Mouse (Mus musculus) heart, postnatal 36 days (tissue): ENCODE measurements around the gene Gpr39. TPM values are rescaled to one million over a fixed set of nuclear protein-coding genes. Genes with fewer than 3 reads are reported as not detected.

Experiments used
- DNase-seq, 2 experiments: peaks; one replicate each; pipeline ENCODE4 v3.0.0; 2021 to 2022
- intact Hi-C: fragments of 180-260 bp; cut with DNase I; formaldehyde crosslinking; loops from one replicate; pipeline ENCODE4 v1.15.1; 2025
- total RNA-seq, 2 experiments: library from RNA; stranded (reverse); gene quantifications; 2 replicates each; pipeline ENCODE4 v1.2.3; 2021

Gene Gpr39
- total RNA-seq, 2 experiments from 2014 or later = 0.41 to 0.69 TPM

- intact Hi-C loops = no loop called here
- no peak for DNase-seq
These were observed 83.9 kb downstream of the Gpr39 start for GRCm38 (mm10) chr1:125760696-125761025.

- intact Hi-C loops = no loop called here
- no peak for DNase-seq
These were observed 85.3 kb downstream of the Gpr39 start for GRCm38 (mm10) chr1:125762076-125762475.

GRCm38 (mm10) chr1:125789804-125790203, 113.0 kb downstream of the Gpr39 start:
- peak; percentile 47 to 69 for DNase-seq
- intact Hi-C loops = loop anchor here (2.0 to 10.0 kb wide), 5 partner anchors 183 to 1202 kb away; no protein-coding TSS in a partner anchor

- DNase-seq = no peak
- intact Hi-C loops = no loop called here
These were observed 123.7 kb downstream of the Gpr39 start for GRCm38 (mm10) chr1:125800506-125800905.

GRCm38 (mm10) chr1:125808426-125808825, 131.6 kb downstream of the Gpr39 start:
- DNase-seq = no peak
- intact Hi-C loops = no loop called here

- intact Hi-C loops = no loop called here
- no peak for DNase-seq
These were observed 136.5 kb downstream of the Gpr39 start for GRCm38 (mm10) chr1:125813141-125813782.

- intact Hi-C loops = no loop called here
- no peak for DNase-seq
These were observed 144.3 kb downstream of the Gpr39 start for GRCm38 (mm10) chr1:125821101-125821500.

GRCm38 (mm10) chr1:125823611-125824010, 146.8 kb downstream of the Gpr39 start:
- intact Hi-C loops = no loop called here

GRCm38 (mm10) chr1:125837507-125837906, 160.7 kb downstream of the Gpr39 start:
- intact Hi-C loops = no loop called here
- no peak for DNase-seq

More at GRCm38 (mm10) chr1:125823611-125824010, 146.8 kb downstream of the Gpr39 start:
- no peak for DNase-seq

- intact Hi-C loops = no loop called here
- DNase-seq = no peak
These were observed 163.1 kb downstream of the Gpr39 start for GRCm38 (mm10) chr1:125839746-125840392.

- intact Hi-C loops = no loop called here
- DNase-seq = no peak
These were observed 177.9 kb downstream of the Gpr39 start for GRCm38 (mm10) chr1:125854646-125855045.

GRCm38 (mm10) chr1:125858631-125859030, 181.8 kb downstream of the Gpr39 start:
- DNase-seq = no peak
- intact Hi-C loops = no loop called here

- intact Hi-C loops = no loop called here
- DNase-seq = no peak
These were observed 193.3 kb downstream of the Gpr39 start for GRCm38 (mm10) chr1:125870056-125870455.

GRCm38 (mm10) chr1:125893158-125893557, 216.4 kb downstream of the Gpr39 start:
- no peak for DNase-seq
- intact Hi-C loops = no loop called here

- intact Hi-C loops = no loop called here
- DNase-seq = peak in 1 of 2 experiments; percentile 3
These were observed 233.5 kb downstream of the Gpr39 start for GRCm38 (mm10) chr1:125910211-125910870.

- DNase-seq = no peak
- intact Hi-C loops = no loop called here
These were observed 234.1 kb downstream of the Gpr39 start for GRCm38 (mm10) chr1:125910871-125911265.

GRCm38 (mm10) chr1:125911337-125911900, 234.6 kb downstream of the Gpr39 start:
- intact Hi-C loops = no loop called here
- DNase-seq = peak; percentile 7 to 22

- intact Hi-C loops = no loop called here
- peak; percentile 4 to 25 for DNase-seq
These were observed 235.2 kb downstream of the Gpr39 start for GRCm38 (mm10) chr1:125911901-125912445.

- intact Hi-C loops = no loop called here
- no peak for DNase-seq
These were observed 236.1 kb downstream of the Gpr39 start, which contains the start of gene Lypd1 for GRCm38 (mm10) chr1:125912601-125913600. TSS of gene Lypd1 (minus strand) at chr1:125913101.

- no peak for DNase-seq
- intact Hi-C loops = no loop called here
These were observed 243.9 kb downstream of the Gpr39 start for GRCm38 (mm10) chr1:125920696-125921095.
